Mouse (Mus musculus) ovary, adult 18-20 months (tissue): ENCODE results near the gene Elavl1.

ENCODE experiments used
- DNase-seq: peaks from one replicate; pipeline ENCODE4 v3.0.0; 2022; ENCODE audit warnings: low spot score, mixed read lengths

Gene Elavl1

DNA sequence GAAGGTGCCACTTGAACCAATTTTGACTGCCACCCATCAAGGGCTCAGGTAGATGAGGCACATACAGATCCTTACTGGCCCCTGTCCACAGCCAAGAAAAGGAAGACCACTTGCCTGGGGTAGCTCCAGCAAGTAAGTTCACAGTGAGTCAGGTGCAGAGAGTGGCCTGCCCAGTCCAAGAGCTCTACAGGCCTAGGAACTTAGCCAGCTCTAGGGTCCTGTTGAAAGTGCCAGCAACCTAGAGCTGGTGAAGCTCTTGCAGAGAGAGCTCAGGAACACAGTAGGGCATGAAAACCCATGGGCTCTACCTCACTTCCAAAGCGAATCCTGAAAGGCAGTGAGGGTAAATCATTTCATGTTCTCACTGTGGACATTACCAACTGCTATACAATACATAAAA is 4.8 kb downstream of the Elavl1 start:
- no peak for DNase-seq

DNA sequence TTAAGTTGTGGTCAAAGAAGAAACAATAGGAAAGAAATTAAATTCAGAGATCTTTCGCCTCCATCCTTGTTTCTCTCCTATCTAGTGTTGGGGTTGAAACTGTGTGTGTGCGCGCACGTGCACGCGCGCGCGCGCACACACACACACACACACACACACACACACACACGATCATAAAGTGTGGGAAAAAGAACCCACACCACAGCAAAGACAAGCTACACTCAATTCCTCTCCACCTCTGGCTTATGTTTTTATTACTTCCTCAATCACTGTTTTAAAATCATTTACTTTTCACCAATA is 5.7 kb downstream of the Elavl1 start:
- no peak for DNase-seq

- no peak for DNase-seq
These were observed 6.2 kb downstream of the Elavl1 start for GRCm38 (mm10) chr8:4318796-4319572.

DNA sequence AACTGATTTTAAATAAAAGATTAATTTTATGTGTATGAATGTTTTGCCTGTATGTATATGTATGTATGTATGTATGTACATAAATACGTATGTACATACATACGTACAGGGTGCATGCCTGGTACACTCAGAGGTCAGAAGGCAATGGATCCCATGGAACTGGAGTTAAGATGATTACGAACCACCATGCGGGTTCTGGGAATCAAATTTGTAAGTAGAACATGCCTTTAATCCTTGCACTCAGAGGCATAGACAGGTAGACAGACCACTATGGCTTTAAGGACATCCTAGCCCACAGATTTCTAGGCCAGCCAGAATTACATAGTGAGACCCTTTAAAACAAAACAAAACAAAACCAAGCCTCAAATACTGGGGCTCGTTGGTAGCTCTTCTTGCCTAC is 7.1 kb downstream of the Elavl1 start:
- DNase-seq: no peak

DNA sequence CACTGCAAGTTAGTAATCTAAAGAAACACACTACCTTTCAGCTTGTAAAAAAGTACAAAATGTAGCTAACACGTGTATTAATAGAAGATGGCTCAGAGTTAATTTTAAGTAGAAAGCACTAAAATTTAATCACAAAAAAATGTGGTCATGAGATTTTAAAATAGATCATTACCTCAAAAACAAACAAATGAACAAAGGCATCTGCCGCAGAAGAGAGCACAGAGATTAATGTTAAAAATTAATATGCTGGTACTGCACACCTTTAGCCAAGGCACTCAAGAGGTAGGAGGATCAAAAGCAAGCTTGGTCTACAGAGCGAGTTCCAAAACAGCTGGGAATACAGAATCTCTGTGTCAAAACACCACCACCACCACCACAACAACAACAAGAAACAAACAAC is 10.4 kb downstream of the Elavl1 start:
- no peak for DNase-seq

DNA sequence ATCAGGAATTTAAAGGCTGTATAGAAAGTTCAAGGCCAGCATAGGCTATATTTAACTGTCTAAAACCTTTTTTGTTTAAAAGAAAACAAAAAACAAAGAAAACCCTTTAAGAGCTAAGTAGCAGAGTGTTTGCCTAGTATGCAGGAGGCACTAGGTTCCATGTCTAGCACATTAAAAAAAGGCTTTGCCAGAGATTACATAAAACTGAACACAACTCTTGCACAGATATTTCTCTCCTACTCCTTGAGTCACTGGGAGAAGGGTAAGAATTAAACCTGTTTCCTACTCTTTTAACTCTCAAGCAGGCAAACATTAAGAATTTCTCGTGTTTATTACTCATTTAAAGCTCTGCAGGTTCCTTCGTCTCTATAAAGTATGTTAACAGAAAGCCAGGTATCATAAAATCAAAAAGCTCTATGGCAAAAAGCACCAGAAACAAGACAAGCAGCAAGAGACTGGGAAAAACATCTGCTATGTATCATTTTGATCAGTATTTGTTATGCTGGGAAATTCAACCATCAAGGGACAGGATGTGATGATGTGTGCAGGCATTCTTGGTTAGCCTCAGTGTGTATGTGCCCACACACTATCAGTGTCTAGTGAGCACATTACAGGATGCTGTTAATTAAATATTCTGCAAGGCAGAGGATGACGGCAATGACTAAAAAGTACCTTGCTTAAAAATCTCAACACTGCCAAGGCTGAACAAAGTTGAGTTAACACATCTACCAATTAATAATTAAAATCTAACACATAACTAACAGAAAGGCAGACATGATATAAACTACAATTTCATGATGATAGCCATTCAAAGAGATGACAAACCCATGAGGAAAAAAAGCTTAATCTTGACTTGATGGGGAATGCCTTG is 11.7 kb downstream of the Elavl1 start:
- no peak for DNase-seq

GRCm38 (mm10) chr8:4312104-4312503 is 13.1 kb downstream of the Elavl1 start:
- no peak for DNase-seq

DNA sequence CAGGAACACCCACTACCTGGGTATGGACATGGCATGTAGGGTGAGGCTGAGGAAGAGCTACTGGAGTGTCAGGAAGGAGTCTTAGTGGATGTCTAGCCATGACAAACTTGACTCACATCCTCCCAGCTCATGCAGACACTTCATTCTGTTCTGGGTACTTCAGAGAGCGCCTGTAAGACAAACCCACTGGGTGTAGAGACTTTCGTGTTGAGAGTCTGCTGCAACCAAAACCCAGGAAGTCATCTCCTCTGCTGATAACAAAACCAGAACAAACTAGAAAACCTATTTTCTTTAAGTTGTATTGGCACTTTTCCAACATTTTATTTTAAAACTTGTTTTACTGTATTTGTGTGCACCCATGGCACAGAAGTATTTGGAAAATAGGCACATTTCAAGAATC is 19.4 kb downstream of the Elavl1 start:
- DNase-seq: no peak

GRCm38 (mm10) chr8:4304124-4304547 is 21.1 kb downstream of the Elavl1 start:
- no peak for DNase-seq

DNA sequence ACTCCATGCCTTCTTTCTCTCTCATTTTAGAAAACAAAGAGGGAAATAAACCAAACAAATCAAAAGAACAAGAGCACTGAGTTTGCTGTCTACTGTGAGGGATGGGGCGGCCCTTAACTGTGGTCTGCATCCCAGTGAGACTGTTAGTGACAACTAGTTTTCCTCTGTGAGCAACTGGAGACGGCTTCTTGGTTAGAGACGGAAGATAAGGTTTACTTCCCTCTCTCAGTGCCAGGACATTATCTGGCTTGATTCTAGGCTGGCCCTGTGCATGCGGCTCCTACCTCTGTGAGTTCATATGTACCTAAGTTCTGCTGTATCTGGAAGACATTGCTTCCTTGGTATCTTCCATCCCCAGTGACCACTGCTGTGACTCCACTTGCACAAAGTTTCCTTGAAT is 27.4 kb downstream of the Elavl1 start:
- no peak for DNase-seq

GRCm38 (mm10) chr8:4292738-4293137 is 32.5 kb downstream of the Elavl1 start:
- DNase-seq: no peak

- DNase-seq: no peak
These were observed 49.1 kb downstream of the Elavl1 start for GRCm38 (mm10) chr8:4276111-4276465.

DNA sequence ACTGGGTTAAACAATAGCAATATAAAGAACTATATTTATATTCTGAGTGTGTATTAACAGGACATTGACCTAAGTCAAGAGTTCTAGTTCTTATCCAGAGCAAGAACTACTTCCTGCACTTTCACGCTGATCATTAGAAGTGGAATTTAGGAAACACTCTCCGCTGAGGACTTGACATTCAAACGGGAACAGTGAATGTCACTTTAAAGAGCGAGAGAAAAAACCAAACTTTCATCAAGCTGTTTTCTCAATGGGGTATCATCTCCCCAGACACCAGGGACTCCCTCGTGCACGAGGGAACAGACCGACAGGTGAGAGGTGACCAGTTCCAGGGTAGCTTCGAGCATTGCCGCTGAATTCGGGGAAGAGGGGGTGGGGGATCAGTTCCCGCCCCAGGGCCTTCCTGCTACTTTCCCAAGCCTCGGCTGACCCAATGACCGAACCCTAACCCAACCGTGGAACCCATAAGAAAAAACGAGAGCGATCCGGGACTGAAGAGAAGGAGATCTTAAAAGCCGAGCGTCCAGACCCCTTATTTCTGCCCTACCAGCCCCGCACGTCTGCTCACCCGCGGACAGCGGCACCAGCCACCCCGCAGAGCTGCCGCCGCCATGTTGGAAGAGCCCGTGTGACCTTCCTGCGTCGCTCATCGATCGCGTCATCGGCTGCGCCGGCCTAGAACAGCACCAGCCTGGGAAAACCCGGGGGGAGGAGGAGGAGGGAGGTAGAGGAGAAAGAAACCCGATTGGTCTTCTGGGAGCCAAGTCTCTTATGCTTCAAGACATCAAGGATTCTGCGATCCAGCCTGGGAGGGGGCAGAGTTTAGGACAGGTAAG is 49.7 kb downstream of the Elavl1 start, which contains the start of gene Timm44:
Gene Timm44 (minus strand): TSS at position 639 of the 836 bp plus-strand sequence.
- peak; percentile 91 for DNase-seq

DNA sequence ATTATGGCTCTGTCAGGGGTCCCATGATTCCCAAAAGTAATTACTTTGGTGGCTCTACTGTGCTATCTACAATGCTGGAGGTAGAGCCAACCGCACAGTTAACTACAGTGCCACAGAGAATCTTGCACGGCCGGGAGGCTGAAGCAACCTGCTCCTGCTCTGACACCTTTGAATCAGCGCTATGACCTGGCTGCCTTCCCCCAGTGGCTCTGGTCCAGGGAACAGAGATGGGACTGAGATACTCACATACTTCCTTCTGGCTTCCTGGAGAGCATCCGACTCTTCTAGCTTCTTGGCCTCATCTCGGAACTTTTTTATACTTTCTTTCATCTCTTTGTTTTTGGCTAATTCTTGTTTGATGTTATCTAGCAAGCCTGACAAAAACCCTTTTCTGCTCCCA is 55.6 kb downstream of the Elavl1 start:
- DNase-seq: no peak

DNA sequence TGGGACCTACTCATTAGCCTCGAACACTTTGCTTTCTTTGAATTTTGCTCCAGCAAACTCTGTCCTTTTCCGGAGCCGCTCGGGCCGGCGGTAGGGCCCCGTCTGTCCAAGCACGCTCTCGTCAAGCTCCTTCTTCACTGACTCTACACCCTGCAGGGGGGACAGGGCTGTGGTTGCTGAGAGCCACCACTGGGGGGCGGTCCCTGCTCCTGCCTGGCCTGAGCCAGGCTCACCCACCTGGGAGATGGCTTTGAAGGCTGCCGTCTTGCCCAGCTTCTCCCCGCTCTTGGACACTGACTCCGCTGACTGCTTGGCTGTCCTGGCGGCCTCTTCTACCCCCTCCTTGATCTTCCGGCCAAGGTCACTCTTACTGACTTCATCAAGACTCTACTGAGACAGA is 57.6 kb downstream of the Elavl1 start:
- no peak for DNase-seq

DNA sequence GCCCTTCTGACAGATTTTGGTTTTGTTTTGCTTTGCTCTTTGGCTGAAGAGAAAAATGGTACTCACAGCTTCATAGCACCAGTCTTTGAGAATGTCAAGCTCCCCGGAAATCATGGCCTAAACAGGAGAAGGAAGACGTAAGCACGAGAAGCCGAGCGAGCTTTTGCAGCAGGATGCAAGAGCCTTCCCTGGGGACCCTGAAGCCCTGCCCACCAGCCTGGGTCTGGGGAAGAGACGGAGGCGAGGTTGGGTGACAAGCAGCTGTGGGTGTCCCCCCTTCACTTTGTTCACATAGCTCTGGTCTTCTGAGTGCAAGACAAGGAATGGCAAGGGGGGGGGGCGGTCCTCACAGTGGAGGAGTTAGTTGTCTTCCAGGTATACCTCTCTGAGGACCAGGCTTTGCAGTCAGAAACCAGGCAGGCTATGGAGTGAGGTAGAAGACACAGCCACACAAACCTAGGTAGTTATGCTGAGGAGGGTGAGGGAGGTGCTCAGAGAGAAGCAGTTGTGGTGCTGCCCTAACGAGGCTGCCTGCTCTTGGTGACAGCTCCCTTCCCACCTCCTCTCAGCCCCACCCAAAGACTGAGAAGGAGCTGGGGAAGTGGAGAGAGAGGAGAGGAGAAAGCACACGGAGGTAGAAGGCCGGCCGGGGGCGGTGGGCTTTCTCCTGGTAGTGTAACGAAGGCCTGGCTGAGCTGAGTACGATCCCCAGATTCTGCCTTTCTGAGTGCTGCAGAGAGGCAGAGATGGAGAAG is 59.9 kb downstream of the Elavl1 start:
- no peak for DNase-seq

DNA sequence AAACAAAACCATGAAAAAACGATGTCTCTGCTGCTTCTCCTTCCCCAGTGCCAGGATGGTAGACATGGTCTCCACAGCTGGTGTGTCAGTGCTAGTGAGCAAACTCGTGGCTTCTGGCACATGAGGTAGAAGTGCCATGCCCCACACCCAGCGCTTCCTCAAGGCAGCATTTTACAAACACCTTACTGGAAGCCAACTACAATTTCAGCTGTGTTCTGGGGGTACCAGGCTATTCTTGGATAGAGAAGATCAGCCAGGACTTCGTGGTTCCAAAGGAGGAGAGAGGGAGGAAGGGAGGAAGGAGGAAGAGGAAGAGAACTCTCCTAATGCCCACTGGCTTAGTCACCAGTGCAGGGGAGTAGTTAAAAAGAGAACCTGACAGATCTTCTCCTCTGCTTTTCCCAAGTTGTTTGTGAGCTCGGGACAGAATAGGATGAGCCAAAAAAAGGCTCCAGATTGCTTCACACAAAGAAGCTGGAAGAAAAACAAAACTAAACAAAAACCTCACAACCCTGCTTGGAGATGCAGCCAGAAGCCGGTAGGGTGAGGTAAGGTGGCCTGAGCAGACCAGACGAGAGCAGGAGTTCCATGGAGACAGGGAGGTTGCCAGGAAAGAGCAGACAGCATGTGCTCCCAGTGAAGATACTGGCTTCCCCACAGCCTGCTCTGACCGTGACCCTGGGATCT is 62.0 kb downstream of the Elavl1 start:
- DNase-seq: no peak

GRCm38 (mm10) chr8:4259805-4260170 is 65.4 kb downstream of the Elavl1 start:
- DNase-seq: no peak

DNA sequence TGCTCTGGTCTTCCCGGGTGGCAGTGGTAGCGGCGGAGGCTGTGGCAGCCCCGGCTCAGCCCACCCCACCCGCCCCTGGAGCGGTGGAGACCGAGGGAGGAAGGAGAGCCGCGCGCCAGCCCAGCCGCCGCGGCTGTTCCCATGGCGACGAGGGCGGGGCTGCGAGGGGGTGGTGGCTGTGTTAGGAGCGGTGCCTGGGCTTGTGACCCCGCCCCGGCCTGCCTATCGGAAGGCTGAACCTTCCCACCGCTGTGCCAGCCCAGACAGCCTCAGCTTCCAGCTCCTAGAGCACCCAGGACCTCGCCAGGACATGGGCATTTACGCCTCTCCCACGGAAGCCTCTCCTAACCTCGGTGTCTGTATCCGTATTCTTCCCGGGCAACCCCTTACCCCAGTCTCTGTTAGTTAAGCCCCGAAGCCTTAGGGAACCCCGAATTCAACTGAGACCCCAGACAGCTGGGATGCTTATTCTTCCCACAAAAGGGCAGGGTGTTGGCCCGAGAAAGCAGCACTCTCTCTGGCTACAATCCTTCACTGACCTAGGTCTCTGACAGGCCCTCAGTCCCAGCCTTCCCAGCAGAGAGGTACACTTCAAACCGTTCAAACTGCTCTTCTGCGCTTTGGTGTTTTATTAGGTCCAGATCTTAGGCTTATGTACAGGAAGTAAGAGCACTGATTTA is 65.9 kb downstream of the Elavl1 start, which contains the start of gene Ctxn1:
Gene Ctxn1 (minus strand): TSS at position 150 of the 680 bp plus-strand sequence.
- peak; percentile 94 for DNase-seq

DNA sequence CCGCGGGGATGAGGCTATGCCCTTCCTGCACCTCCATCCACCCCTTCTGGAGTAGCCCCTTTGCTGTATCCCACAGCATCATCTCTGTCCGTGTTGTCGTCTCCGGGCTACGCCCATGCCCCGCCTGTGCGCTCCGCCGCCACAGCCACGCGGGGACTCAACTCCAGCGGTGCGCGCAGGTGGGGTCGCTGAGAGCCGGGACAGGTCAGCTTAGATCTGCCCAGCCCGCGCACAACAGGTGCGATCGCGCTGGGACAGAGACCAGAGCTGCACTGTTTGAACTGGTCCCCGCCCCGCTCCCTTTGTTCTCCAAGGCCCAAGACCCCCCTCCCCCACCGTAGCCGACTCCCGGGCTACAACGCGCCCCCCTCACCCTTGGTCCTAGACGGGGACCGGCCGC is 66.5 kb downstream of the Elavl1 start:
- DNase-seq: no peak

GRCm38 (mm10) chr8:4258233-4258632 is 67.0 kb downstream of the Elavl1 start:
- peak; percentile 49 for DNase-seq
